Mouse (Mus musculus) C2C12 (cell line): Measurements from ENCODE around the gene Rap2c. TPM values are rescaled to one million over a fixed set of nuclear protein-coding genes. Genes with fewer than 3 reads are reported as not detected.

ENCODE experiments used
- H3K27me3 ChIP-seq: one replicate; pipeline ENCODE4 v1.6.1; 2011; ENCODE audit not compliant: control insufficient read depth, insufficient read depth, insufficient read length
- H3K36me3 ChIP-seq: one replicate; pipeline ENCODE4 v1.6.1; 2011; ENCODE audit not compliant: control insufficient read depth, insufficient read depth
- H3K4me3 ChIP-seq: one replicate; pipeline ENCODE4 v1.5.1; 2011; ENCODE audit warnings: mild to moderate bottlenecking, control low read depth; ENCODE audit not compliant: poor library complexity, insufficient read depth, severe bottlenecking
- H3K79me2 ChIP-seq: one replicate; pipeline ENCODE4 v1.6.1; 2011; ENCODE audit not compliant: control insufficient read depth, insufficient read depth
- H3K79me3 ChIP-seq: one replicate; pipeline ENCODE4 v1.6.1; 2011; ENCODE audit warnings: low read depth, control low read depth
- H3ac ChIP-seq: one replicate; pipeline ENCODE3; 2011; ENCODE audit warnings: low read depth; ENCODE audit not compliant: control insufficient read depth, insufficient read length
- CEBPB ChIP-seq: IDR thresholded peaks from one replicate; pipeline ENCODE4 v1.6.1; 2011; ENCODE audit warnings: low read depth, mild to moderate bottlenecking, control low read depth, moderate library complexity
- CTCF ChIP-seq: IDR thresholded peaks from one replicate; pipeline ENCODE4 v1.5.1; 2011; ENCODE audit not compliant: control insufficient read depth, insufficient read depth, insufficient read length
- FOSL1 ChIP-seq: IDR thresholded peaks from one replicate; pipeline ENCODE4 v1.8.0; 2011; ENCODE audit warnings: mild to moderate bottlenecking, low read length; ENCODE audit not compliant: poor library complexity, insufficient read depth, severe bottlenecking
- MAX ChIP-seq: IDR thresholded peaks from one replicate; pipeline ENCODE4 v1.6.1; 2011; ENCODE audit warnings: mild to moderate bottlenecking, control low read depth
- MYOD1 ChIP-seq: IDR thresholded peaks from one replicate; pipeline ENCODE4 v1.6.1; 2011; ENCODE audit warnings: low read depth; ENCODE audit not compliant: control insufficient read depth, insufficient read length
- MYOG ChIP-seq: IDR thresholded peaks from one replicate; pipeline ENCODE4 v1.6.1; 2011; ENCODE audit not compliant: control insufficient read depth, insufficient read length; ENCODE audit errors: extremely low read depth
- USF1 ChIP-seq: IDR thresholded peaks from one replicate; pipeline ENCODE4 v1.6.1; 2011; ENCODE audit warnings: low read depth, mild to moderate bottlenecking, control low read depth, moderate library complexity
- long read RNA-seq, 2 experiments: library from polyadenylated mRNA; unstranded; transcript quantifications; one replicate each; pipeline ENCODE4 v2.0.0; 2019 to 2020
- polyA plus RNA-seq: library from polyadenylated mRNA; unstranded; fragments of >200 nt; fragmentation: generic; extraction: Trizol; gene quantifications from one replicate; pipeline ENCODE4 v1.2.1, GENCODE M21; 2012; ENCODE audit warnings: missing spikeins

Gene Rap2c
- 6.9 TPM for polyA plus RNA-seq
- long read RNA-seq, experiment 1, transcript Rap2c-201 (3 exons, 3,545 nt), result major isoform, 5 of 7 reads
- long read RNA-seq, experiment 1, partial matches to known transcripts, result 1 of 7 reads
- long read RNA-seq, experiment 1, other reads (novel, unspliced or antisense), result 1 of 7 reads
- long read RNA-seq, experiment 2, transcript Rap2c-201 (3 exons, 3,545 nt), result major isoform, 106 of 110 reads
- long read RNA-seq, experiment 2, partial matches to known transcripts, result 3 of 110 reads
- long read RNA-seq, experiment 2, other reads (novel, unspliced or antisense), result 1 of 110 reads

DNA sequence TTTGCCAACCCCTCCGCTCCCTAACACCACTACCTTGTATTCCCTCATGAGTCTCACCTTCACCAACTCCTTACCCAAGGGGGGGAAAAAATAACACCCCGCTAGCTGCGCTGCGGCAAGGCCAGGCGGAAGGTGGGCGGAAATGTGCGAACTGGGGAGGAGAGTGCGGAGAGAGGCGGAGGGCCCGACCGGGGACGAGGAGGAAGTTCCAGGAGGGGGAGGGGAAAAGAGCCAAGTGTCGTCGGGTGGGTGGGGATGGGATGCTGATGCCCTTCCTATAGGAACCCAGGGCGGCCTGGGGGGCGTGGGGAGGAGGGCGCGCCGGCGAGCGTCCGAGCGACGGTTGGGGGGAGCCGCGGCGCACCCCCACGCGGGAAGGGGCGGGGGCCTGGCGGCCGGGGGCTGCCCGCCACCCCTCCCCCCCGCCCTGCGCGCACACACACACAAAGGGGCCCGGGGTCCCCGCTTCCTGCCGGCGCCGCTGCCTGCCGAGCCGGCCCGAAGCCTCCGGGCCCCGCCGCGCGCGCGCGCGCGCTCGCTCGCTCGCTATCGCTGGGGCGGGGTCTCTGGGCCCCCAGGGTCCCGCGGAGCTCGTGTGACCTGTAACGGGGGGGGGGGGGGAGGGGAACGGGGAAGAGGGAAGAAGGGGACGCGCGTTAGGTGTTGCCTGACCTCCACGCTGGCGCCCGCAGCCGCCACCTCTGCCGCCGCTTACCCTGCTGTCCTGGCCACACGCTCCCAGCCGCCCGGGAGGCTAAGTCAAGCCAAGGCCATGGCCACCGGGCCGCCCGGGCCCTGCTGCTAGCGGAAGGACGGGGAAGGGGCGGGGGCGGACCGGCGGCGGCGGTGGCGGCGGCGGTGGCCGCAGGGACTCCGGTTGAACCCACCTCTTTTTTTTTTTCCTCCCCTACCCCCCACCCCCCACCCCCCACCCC, at the start of gene Rap2c:
Rap2c (minus strand) TSS at position 168 of the 935 bp plus-strand sequence.
- peak within 1 kb of the TSS; percentile 42 for H3K4me3 ChIP-seq
- no peak for TF ChIP-seq MYOD1
- no peak for TF ChIP-seq FOSL1

GRCm38 (mm10) chrX:51066539-51067286, 48.9 kb upstream of the Rap2c start:
- Histone ChIP-seq H3ac (no peak overlapping the region), H3K79me2 (no peaks in the 10 kb centered on the region), H3K79me3 (no peaks in the 10 kb centered on the region), H3K36me3 (no peaks in the 10 kb centered on the region), H3K27me3 (no peaks in the 10 kb centered on the region), H3K4me3 (no peak overlapping the region)
- TF ChIP-seq CEBPB (no peak), USF1 (no peak), MYOD1 (no peak), MYOG (no peak), CTCF (no peak), FOSL1 (no peak), MAX (no peak)

More for the DNA sequence above, at the start of gene Rap2c:
- H3K36me3 ChIP-seq, result peaks cover 12% of the 10 kb centered on the region
- H3K79me3 ChIP-seq, result peaks cover 21% of the 10 kb centered on the region
- peak within 1 kb of the TSS; percentile 84 for H3ac ChIP-seq
- H3K79me2 ChIP-seq, result peaks cover 32% of the 10 kb centered on the region
- no peaks in the 10 kb centered on the region for H3K27me3 ChIP-seq

- Histone ChIP-seq H3ac (no peak overlapping the region), H3K27me3 (no peaks in the 10 kb centered on the region), H3K4me3 (no peak overlapping the region), H3K36me3 (no peaks in the 10 kb centered on the region), H3K79me2 (no peaks in the 10 kb centered on the region), H3K79me3 (no peaks in the 10 kb centered on the region)
- TF ChIP-seq FOSL1 (no peak), MAX (no peak), CTCF (peak; percentile 20), USF1 (no peak)
Measured at GRCm38 (mm10) chrX:51065773-51066172, 48.0 kb upstream of the Rap2c start.

GRCm38 (mm10) chrX:51065158-51065664, 47.4 kb upstream of the Rap2c start:
- no peak overlapping the region for H3ac ChIP-seq
- TF ChIP-seq MYOD1 (no peak), USF1 (no peak), FOSL1 (no peak), MAX (no peak), CEBPB (no peak), MYOG (no peak), CTCF (no peak)
- H3K79me3 ChIP-seq, result no peaks in the 10 kb centered on the region
- H3K79me2 ChIP-seq, result no peaks in the 10 kb centered on the region
- no peaks in the 10 kb centered on the region for H3K36me3 ChIP-seq
- no peaks in the 10 kb centered on the region for H3K27me3 ChIP-seq
- no peak overlapping the region for H3K4me3 ChIP-seq

DNA sequence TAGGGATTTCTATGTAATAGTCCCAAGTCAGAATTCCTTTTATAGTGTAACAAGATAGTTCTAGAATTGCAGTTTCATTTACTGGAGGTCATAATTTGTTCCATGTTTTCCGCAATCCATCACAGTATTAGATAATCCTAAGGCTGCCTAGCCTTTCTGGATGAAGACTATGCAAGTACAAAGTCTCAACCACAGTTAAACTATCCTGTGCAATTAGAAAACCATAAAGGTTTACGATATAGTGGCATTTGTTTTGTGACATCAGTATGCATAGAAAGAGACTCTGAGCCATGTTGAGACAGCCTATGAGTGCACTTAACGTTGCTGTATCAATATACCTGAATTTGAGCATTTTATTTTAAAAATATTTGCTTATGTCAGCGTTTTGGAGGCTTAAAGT, 42.4 kb upstream of the Rap2c start:
- H3K27me3 ChIP-seq, result no peaks in the 10 kb centered on the region
- no peak overlapping the region for H3ac ChIP-seq
- H3K4me3 ChIP-seq, result no peak overlapping the region
- TF ChIP-seq USF1 (no peak), CTCF (no peak), FOSL1 (no peak), CEBPB (no peak), MYOD1 (no peak), MYOG (no peak), MAX (no peak)
- no peaks in the 10 kb centered on the region for H3K36me3 ChIP-seq
- no peaks in the 10 kb centered on the region for H3K79me3 ChIP-seq
- no peaks in the 10 kb centered on the region for H3K79me2 ChIP-seq
